Mouse (Mus musculus) adrenal gland, postnatal 14 days (tissue): ENCODE measurements around the gene Gorab. TPM values are rescaled to one million over a fixed set of nuclear protein-coding genes. Genes with fewer than 3 reads are reported as not detected.

Experiments used
- DNase-seq: peaks from one replicate; pipeline ENCODE4 v3.0.0; 2021; ENCODE audit warnings: mixed read lengths
- long read RNA-seq, 2 experiments: library from polyadenylated mRNA; stranded (forward); transcript quantifications; one replicate each; pipeline ENCODE4 v2.0.0; 2021
- total RNA-seq: library from RNA; stranded (reverse); gene quantifications from 2 replicates; pipeline ENCODE4 v1.2.3, GENCODE M21; 2021

Gorab gene
- 10.6 and 11.8 TPM in 2 replicates for total RNA-seq
- long read RNA-seq, experiment 1, transcript Gorab-201 (5 exons, 2,538 nt), result major isoform, 8 of 13 reads
- long read RNA-seq, experiment 1, partial matches to known transcripts, result 2 of 13 reads
- long read RNA-seq, experiment 1, other reads (novel, unspliced or antisense), result 3 of 13 reads
- long read RNA-seq, experiment 2, transcript Gorab-201 (5 exons, 2,538 nt), result major isoform, 6 of 9 reads
- long read RNA-seq, experiment 2, partial matches to known transcripts, result 3 of 9 reads
- long read RNA-seq, experiment 2, other reads (novel, unspliced or antisense), result 0 of 9 reads

DNA sequence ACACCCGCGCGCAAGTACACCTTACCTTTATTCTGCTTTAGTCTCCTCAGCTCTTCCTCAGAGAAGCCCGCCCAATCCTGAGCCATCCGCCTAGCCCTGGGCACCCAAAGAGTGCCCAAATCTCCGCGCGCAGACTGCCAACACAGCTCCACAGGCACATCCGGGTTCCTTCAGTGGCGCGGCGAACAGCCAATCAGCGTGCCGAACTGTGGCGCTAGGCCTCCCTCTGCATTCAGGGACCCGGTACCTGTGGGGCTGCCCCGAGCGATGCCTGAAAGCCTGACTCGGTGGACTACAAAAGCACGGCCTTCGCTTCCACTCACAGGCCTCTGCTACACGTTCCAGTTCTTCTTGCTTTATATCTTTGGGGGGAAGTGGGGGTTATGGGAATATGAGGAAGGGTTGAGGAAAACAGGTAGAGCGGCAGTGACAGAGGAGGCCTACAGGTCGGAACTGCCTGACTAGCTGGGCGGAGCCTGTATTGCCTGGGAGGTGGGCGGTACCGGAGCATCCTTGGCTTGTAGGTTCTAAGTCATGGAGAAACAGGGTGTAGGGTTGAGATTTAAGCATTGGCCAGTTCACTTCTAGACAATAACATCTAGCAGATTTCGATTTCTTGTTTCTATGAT is at the start of gene Gorab:
Gorab (minus strand) TSS at position 172 of the 629 bp plus-strand sequence.
- DNase-seq, result peak; percentile 97

DNA sequence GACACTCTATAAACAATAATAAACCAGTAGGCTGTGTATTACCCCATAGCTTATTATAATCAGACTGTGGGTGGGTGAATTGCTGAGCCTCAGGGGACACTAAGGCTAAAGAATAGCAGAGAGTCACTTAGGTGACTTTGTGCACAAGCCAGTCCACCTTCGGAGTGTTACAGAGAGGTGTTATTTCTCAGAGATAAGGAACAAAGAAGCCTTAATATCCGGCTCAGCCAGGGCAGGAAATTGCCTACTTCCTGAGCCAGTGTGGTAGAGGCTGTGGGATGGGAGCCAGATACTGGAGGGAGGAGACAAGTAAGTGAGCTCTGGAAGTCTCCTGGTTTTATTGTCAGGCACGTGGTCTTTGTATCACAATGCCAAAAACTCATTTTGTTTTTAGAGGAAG is 40.4 kb upstream of the Gorab start:
- peak; percentile 47 for DNase-seq

DNA sequence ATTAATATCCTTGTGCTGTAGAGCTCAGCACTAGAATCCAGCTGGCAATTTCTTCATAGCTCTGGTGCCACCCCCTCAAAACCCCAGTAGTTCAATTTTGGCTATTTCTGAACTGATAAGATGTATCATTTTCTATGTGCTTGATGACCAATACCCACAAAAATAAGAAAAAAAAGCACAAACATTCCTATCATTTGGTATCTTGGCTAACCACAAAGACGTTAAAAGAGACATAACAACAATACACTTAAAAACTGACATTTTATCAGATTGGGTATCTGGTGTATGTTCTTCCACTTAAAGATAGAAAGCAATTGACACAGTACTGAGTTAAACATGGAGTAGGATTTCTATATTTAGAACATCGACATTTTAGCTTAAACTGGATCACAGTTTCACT is 35.5 kb upstream of the Gorab start:
- DNase-seq, result no peak

DNA sequence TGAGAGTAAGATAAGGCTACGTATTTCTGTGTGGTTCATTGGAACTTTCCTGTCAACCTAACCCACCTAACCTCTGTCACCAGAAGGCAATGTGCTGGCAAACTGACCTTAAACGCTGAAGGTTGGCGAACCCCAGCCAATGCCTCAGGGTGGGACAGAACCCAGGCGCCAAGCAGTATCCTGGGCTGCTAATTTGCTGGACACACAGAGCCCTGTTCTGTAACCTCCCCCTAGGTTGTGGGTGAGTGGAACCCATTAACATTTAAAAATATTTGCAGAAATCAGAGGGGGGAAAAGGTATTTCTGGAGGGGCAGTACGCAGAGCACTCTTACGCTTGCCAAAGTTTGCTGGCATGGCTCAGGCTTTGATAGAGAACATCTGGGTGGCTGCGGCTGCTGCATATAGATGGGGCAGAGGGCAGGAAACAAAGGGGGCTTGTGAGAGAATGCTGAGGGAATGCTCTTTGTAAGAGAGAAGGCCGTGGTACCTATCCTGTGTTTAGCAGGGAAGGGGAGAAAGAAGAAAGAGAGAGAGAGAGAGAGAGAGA is 20.1 kb upstream of the Gorab start:
- no peak for DNase-seq

DNA sequence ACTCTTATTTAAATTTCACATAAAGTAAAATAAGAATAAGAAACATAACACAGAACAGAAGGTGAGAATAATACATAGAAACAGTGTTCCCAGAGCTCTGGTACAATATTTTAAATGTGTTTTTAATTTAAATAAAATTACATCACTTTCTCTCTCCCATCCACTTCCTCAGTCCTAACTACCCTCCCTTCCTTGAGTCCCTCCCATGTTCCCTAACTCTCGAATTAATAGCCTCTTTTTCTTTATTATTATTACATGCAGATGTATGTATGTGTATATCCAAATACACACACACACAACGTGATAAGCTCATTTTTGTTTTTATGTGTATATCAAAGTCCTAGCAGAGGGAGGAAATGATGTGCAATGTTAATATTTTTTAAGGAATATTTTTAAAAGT is 13.7 kb upstream of the Gorab start:
- no peak for DNase-seq

DNA sequence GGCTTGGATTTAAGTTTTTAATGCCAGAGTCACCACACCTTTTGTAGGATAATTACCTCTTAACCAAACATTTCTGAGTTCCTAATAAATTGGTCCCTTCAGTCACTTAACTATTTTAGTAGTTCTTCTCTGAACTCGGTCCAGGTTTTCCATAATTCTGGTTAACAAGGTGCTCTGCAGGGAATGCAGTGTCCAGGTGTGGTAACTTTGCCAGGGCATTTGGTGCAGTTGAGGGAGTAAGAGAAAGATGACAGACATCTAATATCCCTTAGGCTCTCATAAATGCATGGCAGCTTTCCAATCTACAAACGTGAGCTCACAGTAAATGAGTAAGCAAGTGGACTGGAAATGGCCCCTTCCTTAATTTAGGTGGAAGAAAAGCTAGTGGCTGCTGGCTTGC is 10.7 kb upstream of the Gorab start:
- no peak for DNase-seq

DNA sequence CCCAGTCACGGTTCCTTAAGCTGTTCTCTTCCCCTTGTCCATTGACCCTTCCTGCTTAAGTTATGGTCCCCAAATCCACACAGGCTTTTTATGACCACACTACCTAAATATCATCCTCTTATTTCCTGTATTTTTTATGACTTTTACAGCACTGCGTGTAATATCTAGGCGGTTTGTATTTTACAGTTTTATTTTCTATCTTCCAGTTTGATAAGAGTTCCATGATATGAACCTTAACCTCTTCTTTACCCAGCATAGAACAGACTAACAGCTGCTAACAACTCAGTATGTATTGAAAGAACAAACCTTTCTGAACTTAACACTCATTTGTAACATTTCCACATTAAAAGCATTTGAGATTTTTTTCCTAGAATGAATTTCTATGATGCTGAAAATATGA is 2.7 kb upstream of the Gorab start:
- DNase-seq, result no peak

DNA sequence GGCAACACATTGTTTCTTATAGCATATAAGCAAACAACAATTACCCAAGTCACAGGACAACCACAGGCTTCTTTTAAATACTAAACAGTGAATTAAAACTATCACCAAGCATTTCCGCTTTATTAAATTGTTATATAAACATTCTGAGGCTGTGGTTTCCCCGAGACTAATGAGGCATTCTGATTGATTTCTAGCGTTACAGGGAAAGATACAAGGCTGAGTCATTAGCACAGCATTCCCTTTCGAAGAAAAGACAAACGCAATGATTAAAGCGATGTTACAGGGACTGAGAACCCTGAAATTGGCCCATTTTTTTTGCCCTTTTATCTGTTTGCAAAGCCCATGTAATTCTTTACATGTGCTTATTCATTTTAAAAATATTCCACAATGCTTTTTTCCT is 12.1 kb downstream of the Gorab start:
- DNase-seq, result no peak

DNA sequence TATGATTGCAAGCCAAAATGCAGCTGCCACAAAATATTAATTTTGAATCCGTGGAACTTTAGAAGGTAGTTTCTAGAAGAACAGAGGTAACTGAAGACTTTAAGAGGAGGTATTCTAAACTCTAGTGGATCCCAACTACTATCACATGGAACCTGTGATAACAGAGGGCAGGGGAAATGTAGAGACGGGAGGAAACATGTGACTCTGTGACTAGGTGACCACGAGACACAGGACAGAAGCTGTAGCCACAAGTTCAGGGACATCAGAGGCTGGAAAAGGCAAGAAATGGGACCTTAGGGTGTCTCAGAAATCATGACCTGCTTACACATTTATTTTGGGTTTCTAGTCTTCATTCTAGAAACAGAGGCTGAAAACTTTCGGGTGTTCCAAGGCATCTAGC is 13.4 kb downstream of the Gorab start:
- no peak for DNase-seq

DNA sequence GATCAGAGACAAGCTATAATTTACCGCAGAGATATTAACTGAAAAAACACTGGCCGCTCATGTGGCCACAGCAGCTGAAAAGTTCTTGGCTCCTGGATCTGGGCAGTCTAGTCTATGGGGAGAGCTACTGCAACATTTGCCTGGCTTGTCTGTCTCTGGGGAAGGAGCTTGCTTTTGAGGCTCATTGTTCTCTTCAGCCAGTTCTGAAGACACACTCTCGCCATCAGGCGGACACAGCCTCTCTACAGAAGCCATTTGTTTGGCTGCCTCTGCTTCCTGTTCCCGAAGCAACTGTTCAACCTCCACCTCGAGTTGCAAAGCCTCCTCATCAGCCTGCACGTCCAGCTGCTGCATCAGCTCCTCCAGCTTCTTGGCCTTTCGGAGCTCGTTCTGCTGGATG is 17.3 kb downstream of the Gorab start:
- no peak for DNase-seq

DNA sequence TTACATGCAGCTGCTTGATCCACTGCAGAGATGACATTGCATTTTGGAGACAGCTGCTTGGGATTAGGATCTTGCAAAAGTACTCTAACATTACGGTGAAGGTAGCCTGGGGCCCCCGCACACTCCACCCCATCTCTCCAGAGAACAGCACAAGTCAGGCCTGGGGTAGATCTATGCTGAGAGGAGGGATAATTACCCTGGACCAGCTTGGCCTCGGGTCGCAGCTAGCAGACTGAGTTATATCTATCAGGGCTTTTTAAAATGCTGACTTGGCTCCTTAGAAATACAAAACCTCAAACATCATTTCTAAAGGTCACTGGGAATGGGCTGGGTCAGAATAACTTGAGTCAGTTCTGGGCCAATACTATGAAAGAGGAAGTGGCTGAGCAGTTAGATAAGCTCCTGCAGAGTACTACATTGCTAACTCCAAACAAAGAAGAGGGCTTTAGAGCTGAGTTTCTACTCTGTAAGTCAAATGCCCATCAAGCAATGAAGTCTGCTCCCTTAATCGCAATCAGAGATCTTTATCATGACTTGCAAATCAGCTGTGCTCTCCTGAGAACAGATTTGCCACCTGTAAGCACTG is 19.9 kb downstream of the Gorab start:
- DNase-seq, result no peak

DNA sequence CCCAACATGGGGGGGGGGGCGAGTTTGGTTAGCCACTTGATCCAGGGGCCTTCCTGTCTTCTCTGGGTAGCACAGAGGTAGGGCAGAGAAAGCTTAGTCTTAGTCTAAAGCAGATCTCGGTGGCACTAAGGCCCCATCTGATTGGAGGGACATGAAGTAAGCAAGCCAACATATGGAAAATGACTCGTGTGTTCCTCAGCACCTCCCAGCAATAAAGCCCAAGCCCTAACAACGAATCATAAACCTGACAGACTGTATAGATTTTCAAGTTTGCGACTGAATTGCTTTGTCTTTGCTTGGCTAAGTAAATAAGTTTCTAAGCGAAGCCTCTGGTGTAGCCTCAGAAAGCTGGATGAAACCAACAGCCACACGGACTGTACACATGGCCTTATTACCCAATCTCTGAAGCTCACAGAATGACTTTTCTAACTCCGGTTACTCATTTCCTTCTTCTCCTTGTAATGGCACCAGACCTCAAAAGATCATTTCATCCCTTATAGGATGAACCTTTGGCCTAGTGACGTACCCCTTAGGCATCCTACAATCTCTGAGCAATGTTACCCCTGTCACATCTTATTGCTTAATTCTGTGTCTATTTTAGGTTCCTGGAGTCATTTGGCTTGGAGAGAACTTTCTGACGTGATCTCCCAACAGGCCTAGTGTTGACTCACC is 21.3 kb downstream of the Gorab start:
- no peak for DNase-seq

DNA sequence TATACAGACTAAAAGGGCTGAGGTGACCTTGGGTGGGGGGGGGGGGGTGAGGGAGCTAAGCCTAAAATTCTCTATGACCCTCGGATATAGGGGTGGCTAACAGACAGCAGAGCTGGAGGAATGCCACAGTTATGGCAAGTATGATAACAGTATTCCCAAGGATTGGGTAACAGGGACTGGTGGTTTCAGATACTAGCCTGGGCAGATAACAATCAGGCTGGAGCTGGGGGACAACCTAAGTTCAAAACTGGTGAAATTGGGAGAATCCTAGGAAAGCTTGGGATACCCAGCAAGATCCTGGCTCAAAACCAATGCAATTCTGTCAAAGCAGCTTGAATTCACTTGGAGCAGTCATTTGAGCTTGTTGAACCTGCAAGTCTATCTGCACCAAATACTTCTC is 22.9 kb downstream of the Gorab start:
- DNase-seq, result no peak

DNA sequence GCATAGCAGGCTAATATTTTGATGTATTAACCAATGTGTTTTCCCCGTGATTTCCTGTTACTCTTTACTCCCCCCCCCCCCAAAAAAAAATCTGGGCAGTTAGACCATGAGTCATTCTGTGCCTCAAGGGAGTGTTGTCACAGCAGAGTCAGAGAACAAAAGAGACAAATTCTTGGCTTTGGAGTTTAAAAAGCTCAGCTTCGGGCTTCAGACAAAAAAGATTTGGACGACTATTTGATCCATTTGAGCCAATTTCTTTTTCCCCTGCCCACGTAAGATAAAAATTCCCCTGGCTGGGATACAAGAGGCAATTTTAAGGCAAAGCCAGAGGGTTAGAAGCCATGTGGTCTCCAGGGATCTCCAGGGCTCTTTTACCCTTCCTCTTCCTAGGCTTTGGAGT is 23.4 kb downstream of the Gorab start:
- no peak for DNase-seq

DNA sequence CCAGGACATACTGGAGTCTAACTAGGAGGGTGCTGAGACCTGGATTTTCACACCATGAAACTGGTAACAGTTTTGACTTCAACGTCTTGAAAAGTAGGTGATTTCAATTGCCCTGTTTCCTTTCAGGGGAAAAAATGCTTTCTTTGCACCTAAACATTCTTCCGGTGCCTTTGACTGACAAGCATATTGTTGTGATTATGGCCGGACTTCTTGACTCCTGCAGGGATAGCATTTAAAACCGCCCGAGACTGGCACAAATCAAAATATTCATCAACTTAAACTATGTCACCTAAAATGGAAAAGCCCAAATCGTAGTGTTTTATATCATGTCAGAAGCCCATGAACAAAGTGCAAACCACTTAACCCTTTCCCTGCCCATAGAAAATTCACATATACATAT is 25.5 kb downstream of the Gorab start:
- no peak for DNase-seq

DNA sequence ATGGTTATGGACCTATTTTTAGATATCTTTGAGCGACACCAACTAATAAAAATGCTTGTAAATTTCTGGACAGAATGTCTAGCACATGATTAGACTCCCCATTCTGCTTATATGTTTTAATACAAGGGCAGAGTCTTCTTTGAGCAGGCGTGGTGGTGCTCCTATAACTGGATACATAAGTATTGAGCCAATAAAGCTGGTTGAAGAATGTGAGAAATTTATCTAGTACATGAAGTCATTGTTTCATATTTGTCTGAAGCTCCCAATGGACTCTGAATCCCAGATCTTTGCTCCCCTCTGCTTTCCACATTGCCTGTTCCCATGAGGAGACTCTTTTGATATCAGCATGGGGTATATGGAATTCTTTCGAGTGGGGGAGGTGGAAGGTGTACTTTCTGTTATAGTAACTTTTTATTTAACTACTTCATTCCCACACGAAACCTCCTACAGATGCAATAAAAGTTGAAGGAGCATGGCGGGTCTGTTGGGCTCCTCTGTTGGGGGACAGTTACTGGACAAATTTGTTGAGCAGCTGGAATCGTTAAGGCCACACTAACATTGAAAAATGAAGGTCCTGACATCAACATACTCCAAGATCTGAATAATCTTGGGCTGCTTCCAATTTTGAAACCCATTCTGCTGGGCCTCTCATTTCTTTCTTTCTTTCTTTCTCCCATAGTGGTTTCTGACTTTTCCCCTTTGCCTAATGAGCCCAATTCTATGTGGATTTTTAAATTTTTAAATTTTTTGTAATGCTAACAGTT is 26.5 kb downstream of the Gorab start:
- DNase-seq, result no peak

DNA sequence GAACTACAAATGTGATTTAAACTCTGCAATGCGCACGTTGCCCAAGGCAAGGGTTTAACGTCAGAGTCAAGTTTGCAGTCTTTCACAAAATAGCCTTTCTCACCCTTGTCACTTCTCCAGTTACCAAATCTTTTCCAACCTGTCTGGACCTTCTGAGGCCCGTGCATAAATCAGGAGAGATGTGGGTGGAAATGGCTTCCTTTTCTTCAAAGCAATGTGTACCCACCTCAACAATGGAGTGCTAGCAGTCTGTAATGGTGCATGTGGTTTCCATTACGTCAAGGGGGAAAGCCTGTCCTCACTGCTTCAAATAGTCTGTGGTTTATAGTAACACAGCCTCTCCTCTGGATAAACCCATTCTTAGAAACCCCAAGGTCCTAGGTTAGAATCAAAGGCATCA is 29.0 kb downstream of the Gorab start:
- no peak for DNase-seq

DNA sequence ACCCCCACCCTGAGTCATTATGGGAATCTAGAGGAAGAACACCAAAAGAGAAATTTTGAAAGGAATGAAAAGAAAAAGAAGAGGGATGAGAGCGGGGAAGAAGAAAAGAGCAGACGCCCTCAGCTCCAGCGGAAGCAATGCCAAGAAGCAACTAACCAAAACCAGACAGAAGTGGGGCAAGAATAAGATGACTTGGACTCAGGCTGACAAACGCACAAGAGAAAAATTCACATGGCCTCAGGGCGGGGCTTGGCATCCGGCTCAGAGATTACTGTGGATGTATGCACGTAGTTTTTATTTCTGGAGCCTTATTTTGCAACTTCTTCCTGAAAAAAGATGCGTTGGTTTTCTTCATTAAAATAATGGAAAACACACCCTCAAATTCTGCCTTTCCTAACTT is 41.3 kb downstream of the Gorab start:
- no peak for DNase-seq

DNA sequence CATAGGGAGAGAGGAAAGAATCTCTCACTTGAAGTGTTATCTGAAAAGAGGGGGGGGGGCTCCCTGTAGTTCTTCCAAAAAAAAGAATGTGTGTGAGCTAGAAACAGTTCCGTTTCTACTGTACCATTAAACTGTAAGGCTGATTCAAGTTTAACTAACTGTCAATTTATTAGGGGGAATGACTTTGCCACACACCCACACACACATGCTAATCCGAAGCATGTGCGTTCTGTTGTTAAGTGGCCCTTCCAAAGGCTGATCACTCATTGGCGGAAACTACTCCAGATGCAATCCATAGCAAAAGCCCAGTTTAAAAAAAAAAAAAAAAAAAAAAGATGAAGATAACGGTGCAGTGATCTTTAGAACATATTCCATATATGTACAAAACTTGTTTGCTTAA is 42.1 kb downstream of the Gorab start:
- DNase-seq, result no peak

DNA sequence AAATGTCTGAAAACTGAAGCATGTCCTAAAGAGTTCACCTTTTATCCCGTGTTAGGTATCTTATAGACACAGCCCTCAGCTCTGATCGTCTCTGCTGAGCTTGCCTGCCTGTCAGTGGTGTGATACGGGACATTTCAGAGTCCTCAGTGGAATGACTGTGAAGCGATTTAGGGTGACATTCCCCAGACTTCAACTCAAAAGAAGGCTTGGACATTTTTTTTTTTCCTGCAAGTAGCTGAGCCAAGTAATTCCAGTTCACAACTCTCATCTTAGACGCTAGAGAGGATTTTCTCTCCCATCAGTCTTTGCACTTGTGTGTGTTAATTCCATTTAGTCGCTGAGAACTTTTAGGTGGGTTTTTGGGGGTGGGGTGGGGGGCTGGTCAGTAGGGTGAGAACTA is 42.7 kb downstream of the Gorab start:
- no peak for DNase-seq

DNA sequence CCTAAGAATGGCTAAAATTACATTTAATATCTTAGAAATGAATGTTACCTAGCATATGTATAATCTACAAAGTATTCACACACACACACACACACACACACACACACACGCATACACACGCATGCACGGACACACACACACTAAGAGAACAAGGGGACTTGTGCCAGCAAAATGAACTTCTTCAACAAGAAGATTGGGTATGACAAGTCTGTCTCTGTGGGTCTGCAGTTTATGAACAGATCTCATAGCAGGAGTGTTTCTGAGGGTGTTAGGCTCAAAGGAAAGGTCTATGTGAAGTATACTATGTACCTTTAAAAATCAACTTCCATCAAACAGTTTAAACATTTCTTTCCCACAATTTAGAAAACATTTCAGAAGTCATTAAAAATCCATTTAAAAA is 43.9 kb downstream of the Gorab start:
- no peak for DNase-seq

DNA sequence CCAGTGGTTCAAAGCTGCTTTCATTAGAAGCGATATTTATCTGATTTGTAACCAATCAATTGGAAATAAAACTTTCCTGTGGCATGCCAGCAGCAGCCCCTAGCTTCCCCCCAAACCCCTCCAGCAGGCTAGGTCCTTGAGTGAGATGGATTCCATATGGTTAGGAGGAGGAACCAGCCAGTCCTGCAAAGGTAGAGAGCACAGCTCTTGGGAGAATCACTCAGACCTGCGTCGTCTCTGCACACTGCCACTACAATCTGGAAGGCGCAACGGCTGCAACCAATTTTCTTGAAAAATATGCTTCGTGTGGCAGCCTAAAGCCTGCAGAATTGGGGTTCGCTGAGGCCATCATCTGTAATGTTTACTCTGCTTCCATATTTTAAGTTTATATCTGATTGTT is 45.3 kb downstream of the Gorab start:
- no peak for DNase-seq
